Mouse (Mus musculus) brain, embryonic 14.5 days (tissue): ENCODE measurements around the gene Mmadhc.

ENCODE experiments used
- CTCF ChIP-seq: fragments of 200-500 bp; IDR thresholded peaks from 2 replicates; pipeline ENCODE4 v1.5.1; 2012; ENCODE audit warnings: inconsistent platforms, mild to moderate bottlenecking, moderate library complexity, borderline replicate concordance; ENCODE audit not compliant: insufficient read depth, insufficient read length; ENCODE audit errors: extremely low read depth
- POLR2A ChIP-seq: fragments of 200-500 bp; IDR thresholded peaks from 2 replicates; pipeline ENCODE4 v1.6.1; 2012; ENCODE audit warnings: mild to moderate bottlenecking, inconsistent platforms, borderline replicate concordance; ENCODE audit not compliant: poor library complexity, insufficient read depth, insufficient read length, severe bottlenecking; ENCODE audit errors: extremely low read depth

DNA sequence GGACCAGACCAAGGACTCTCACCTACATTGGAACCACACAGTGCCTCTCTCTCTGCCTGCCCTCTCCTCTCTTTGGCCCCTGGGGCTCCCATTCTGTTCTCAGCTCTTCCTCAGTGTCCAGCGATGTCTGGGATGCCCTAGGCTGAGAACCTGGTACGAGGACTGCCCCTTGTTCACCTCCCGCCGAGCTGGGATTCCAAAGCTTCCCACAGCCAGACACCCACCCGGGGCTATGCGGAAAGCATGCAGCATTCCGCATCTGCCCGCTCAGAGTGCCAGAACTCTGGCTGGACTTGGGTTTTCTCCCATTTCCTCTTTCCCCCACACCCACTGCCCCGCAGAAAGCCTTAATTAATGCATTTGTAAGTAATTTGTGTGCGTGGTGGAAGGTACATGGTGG lies 19.9 kb downstream of the Mmadhc start:
- TF ChIP-seq CTCF, result no peak
- no peak for TF ChIP-seq POLR2A
